Mouse (Mus musculus): Measurements from ENCODE around the gene Elf1.
A peak's percentile ranks its signal among the peaks of the same experiment; 100 is the strongest.

The Elf1 gene

GRCm38 (mm10) chr14:79583526-79584245 lies 102.7 kb downstream of the Elf1 start:
- DNase-seq: no peak

- DNase-seq: no peak
Observed at GRCm38 (mm10) chr14:79586499-79587138, 105.6 kb downstream of the Elf1 start.

DNA sequence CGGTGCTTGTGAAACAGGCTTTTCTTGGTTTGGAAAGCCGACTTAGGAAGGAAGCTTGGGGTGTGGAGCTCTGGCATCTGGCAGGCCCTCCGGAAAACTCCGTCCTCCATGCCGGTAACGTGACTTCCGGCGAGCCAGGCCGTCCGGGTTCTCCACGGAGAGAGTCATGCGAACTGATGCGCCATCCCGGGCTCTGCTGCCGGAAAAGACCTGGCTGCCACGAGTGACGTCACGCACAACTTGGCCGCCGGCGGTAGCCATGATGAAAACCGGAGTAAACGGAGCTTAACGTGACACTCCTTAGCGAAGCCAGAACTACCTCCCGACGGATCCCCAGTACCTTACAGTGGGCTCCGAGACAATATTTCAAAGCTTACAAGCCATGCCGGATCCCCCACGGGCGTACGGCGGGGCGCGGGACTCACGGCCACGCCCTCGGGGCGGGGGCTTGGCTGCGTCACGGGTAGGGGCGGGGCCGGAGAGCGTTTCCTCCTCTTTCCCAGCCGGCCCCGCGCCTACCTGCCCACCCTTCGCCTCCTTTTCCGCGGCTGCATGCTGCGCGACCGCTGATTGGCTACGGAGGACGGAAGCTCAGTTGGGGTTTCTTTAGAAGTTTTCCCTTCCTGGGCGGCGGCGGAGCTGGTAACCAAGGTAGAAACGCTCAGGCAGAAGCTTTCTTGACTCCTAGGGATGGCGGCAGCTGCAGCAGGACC lies 106.3 kb downstream of the Elf1 start, which contains the start of gene Sugt1:
Gene Sugt1, plus strand, starts transcription at position 553 of the 713 bp plus-strand sequence.
- DNase-seq: peak; percentile 95 to 96

DNA sequence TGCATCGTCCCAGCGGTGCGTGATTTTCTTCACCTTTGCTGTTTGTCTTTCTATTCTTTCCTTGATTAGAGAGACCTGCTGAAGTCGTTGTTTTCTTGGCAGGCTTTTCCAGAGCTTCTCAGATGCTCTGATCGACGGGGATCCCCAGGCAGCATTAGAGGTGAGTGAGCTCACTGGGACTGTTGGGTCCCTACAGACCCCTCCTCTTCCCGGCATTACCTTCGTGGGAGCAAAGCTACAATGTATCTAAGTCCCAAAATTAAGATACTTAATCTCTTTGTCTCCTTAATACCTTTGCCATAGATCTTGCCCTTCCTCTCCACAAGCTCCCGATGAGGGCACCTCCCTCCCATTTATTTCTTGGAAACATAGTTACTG lies 106.8 kb downstream of the Elf1 start:
- no peak for DNase-seq

DNA sequence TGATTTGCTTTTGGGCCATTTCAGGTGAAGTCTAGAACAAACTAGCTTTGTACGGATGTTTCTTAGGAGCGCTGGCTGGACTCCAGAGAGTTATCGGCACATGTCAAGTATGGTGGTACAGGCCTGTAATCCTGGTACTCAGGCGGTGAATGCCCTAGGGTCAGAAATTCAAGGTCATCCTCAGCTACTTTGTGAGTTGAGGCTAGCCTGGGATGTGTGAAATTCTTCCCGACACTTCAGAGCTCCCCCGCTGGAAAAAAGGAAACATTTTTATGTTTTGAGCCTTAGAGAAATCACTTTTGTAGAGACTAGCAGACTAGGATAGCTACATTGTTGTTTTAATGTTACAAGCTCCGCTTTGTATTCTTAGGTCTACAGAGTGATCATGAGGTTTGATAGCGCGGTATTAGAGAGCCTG lies 107.5 kb downstream of the Elf1 start:
- no peak for DNase-seq

DNA sequence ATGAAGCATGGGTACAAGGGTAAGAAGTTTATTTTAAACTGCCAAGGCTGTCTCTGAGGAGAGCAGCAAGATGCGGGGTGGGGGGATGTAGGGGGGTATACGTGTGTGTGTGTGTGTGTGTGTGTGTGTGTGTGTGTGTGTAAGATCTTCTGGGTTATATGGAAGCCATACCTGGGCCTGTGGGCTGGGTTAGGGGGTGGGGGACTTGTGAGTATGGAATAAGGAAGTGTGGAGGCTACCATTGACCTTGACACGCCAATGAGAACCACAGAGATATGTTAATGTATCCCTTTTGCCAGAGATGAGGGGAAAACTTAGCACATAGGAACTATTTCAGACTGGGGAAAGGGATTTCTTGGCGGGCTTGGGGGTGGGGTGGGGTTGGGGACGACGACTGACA lies 108.4 kb downstream of the Elf1 start:
- no peak for DNase-seq

DNA sequence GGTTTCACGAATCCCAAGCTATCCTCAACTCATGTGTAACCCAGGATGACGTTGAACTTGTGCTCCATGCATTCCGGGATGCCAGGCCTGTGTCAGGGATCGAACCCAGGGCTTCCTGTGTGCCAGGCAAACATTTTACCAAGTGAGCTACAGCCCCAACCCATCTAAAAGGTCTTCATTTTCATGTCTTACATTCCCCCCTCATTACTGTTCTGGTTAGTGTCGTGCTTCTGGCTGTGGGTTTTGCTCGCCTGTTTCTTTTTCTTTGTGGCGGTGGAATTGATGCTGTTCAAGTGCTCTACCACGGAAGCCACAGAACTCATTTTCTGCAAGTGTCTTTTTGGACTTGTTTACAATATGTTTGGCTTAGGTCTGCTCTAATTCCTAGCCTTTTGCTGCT lies 109.9 kb downstream of the Elf1 start:
- DNase-seq: no peak

DNA sequence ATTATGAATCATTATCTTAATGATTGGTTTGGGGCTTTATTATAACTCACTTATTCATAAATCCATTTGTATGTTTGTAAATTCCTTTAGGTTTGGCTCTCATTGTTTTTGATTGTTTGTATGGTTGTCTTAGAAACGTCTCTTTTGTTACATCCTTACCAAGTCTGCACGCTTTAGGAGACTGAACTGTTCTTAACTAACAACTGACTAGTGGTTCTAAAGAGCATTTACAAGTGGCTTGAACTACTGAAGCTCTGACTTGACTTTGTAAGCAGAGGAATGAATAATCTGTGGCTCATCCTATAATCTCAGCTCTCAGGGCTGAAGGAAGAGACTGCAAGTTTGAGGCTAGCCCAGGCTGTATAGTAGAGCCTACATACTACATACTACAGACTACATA lies 110.6 kb downstream of the Elf1 start:
- no peak for DNase-seq

- DNase-seq: no peak
Observed at GRCm38 (mm10) chr14:79594069-79594468, 113.1 kb downstream of the Elf1 start.

DNA sequence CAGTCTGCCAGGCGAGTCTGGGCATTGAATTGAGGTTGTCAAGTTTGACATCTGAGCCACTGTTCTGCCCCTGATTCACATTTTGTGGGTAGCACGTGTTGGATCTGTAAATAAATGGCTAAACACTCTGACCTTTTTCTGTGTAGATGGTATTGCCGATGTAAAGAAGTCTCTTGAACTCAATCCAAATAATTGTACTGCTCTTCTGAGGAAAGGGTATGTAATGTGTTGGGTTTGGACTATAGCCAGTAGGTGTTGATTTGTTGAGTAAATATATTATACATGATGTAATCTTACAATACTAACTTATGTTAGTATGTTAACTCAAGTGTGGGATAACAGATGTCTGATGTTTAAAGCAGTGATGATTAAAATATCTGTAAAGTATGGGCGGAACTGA lies 115.6 kb downstream of the Elf1 start:
- no peak for DNase-seq

DNA sequence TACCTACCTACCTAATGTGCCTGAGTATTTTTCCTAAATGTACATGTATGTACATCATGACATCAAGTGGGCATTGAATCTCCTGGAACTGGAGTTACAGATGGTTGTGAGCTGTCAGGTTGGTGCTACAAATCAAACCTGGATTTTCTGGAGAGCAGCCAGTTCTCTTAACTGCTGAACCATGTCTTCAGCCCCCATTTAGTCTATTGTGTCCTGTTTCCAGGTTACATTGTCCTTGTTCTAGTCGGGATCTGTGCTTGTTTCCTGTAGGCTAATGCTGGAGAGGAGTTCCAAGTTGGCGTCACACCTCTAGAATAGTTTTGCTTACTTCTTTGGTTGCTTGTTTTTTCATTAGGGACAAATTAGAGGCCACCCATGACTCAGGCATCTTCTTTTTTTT lies 124.9 kb downstream of the Elf1 start:
- DNase-seq: no peak

- no peak for DNase-seq
Observed at GRCm38 (mm10) chr14:79606392-79606791, 125.4 kb downstream of the Elf1 start.

- DNase-seq: no peak
Observed at GRCm38 (mm10) chr14:79606867-79607266, 125.9 kb downstream of the Elf1 start.

- DNase-seq: no peak
Observed at GRCm38 (mm10) chr14:79607352-79607751, 126.4 kb downstream of the Elf1 start.

DNA sequence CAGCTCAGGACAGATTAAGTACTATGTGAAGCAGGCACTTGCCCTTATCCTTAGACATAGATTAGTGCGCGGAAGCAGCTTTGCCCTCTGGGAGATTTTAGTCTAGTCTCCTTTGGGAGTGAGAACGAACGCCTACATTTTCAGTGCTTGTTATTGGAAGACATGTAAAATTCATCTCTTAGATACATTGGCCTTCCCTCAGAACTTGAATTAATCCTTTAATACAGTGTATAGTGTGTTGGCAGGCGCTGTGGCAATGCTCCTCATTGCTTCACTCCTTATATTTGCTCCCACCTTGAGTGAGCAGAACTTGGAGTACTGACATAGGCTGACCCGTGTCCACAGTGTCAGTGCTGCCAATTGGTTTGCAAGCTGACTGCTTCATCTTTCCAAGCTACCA lies 127.3 kb downstream of the Elf1 start:
- DNase-seq: no peak

DNA sequence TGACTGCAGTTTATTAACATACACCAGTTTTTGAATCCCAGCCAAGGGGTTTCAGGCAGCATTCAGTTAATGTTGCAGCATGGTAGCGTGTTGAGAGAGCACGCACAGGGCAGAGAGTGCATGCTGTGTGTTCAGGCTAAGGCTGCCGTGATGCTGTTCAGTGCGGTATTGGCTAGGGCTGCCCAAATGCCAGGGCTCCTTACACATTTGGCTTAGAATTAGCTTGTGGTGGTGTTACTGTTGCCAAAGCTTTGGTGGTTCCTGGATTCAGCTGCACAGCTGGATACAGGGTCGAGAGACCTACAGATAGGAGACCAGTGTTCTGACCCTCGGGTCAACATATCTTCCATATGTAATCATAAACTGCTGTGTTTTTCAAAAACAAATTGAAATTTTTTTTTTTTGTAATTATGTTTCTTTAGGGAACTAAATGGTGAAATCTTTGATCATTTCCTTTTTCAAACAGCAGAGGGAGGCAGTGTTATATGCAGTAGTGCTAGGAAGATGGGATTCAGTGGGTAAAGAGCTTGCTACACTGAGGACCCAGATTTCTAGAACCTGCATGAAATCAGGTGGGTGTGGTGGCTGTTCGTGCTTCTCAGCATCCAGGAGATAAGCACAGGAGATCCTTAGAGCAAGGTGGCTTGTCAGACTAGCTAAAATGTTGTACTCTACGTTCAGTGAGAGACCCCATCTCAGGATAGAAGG lies 136.3 kb downstream of the Elf1 start:
- DNase-seq: no peak

GRCm38 (mm10) chr14:79619802-79620201 lies 138.8 kb downstream of the Elf1 start:
- no peak for DNase-seq

DNA sequence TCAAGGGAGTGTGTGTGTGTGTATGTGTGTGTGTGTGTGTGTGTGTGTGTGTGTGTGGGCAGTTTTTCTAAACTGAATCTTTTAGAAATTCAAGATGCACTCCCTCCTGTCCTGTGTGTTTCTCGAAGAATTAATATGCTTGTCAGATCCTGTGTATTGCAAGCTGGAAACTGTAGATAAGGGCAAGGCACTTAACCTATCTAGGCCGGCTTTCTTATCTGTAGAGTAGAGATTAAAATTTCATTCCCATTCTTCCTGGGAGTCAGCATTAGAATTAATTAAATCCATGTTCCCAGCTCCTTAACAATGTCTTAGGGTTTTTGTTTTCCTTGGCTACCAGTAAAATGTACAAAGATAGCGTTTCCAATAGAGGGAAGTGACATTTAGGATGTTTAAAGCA lies 140.1 kb downstream of the Elf1 start:
- DNase-seq: no peak

Data from thymus, adult 18-20 months (tissue).